Mouse (Mus musculus) embryonic facial prominence, embryonic 14.5 days (tissue): ENCODE measurements at regions not wholly inside any gene's neighbourhood (a gene's known extent, or its start where the extent isn't known, plus 50 kb on each side); places are given as distances from the start of the nearest gene placed in this dataset.

ENCODE experiments used
- ATAC-seq: fragments of 200-750 bp; cut with Nextera tagmentation; 2 replicates; pipeline ENCODE4 v1.8.0; 2017; ENCODE audit warnings: low read depth, moderate number of reproducible peaks, moderate TSS enrichment
- DNase-seq: peaks from one replicate; pipeline ENCODE4 v3.0.0-alpha.2; 2015; ENCODE audit warnings: low spot score
- H3K27ac ChIP-seq: fragments of 300-500 bp; sonication (generic); replicated peaks from 2 replicates; pipeline ENCODE4 v1.5.1; 2014; ENCODE audit warnings: low read depth, mild to moderate bottlenecking, low read length, moderate library complexity
- H3K27me3 ChIP-seq: fragments of 300-500 bp; sonication (generic); replicated peaks from 2 replicates; pipeline ENCODE4 v1.6.1; 2014; ENCODE audit warnings: low read length; ENCODE audit not compliant: control insufficient read depth, insufficient read depth
- H3K36me3 ChIP-seq: fragments of 300-500 bp; sonication (generic); 2 replicates; pipeline ENCODE4 v1.6.1; 2014; ENCODE audit warnings: low read length, mixed read lengths; ENCODE audit not compliant: control insufficient read depth, insufficient read depth
- H3K4me1 ChIP-seq: fragments of 300-500 bp; sonication (generic); 2 replicates; pipeline ENCODE4 v1.6.1; 2014; ENCODE audit warnings: antibody characterized with exemption, low read length; ENCODE audit not compliant: control insufficient read depth, insufficient read depth
- H3K4me2 ChIP-seq: fragments of 300-500 bp; sonication (generic); 2 replicates; pipeline ENCODE4 v1.6.1; 2014; ENCODE audit warnings: low read depth, mild to moderate bottlenecking, low read length, moderate library complexity, mixed read lengths
- H3K4me3 ChIP-seq: fragments of 300-500 bp; sonication (generic); 2 replicates; pipeline ENCODE4 v1.5.1; 2014; ENCODE audit warnings: low read depth, mild to moderate bottlenecking, low read length
- H3K9ac ChIP-seq: fragments of 300-500 bp; sonication (generic); 2 replicates; pipeline ENCODE4 v1.6.1; 2014; ENCODE audit warnings: low read depth, mild to moderate bottlenecking, low read length, moderate library complexity, mixed read lengths
- H3K9me3 ChIP-seq: fragments of 300-500 bp; sonication (generic); 2 replicates; pipeline ENCODE4 v1.6.1; 2016; ENCODE audit warnings: low read length; ENCODE audit not compliant: control insufficient read depth
- WGBS: fragments of 180-500 bp; shearing (Covaris S2); extraction: QIAGEN DNeasy Blood & Tissue Kit; methylation state at CpG from one replicate; pipeline ENCODE4 v1.1.7; 2014; 5-methylcytosine and 5-hydroxymethylcytosine counted together

DNA sequence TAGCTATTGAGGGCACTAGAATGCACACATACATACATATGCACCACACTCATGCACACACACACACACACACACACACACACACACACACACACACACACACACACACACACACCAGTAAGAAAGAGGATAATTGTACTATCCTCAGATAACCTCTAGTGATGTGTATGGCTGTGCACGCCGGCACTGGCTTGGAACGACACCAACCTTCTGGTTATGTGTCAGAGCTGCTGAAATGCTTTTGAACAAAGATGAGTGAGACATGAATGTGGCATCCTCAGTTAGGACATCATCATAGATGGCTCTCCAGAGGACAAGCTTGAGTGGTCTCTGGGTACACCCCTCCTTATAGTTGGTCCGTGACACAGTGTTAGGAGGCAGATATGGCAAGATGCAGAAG is 173.0 kb upstream of the 3110018I06Rik start:
- no peak overlapping the region for H3K9ac ChIP-seq
- DNase-seq = no peak
- no peak overlapping the region for H3K4me2 ChIP-seq
- no peaks in the 10 kb centered on the region for H3K36me3 ChIP-seq
- H3K9me3 ChIP-seq = no peaks in the 10 kb centered on the region
- H3K4me3 ChIP-seq = no peak overlapping the region
- no peak for ATAC-seq
- H3K4me1 ChIP-seq = no peaks in the 10 kb centered on the region
- no peak overlapping the region for H3K27ac ChIP-seq
- no peaks in the 10 kb centered on the region; the same call in 1 of the 2 replicates for H3K27me3 ChIP-seq
- WGBS = 93% methylated on average over 4 of the region's 4 CpGs

DNA sequence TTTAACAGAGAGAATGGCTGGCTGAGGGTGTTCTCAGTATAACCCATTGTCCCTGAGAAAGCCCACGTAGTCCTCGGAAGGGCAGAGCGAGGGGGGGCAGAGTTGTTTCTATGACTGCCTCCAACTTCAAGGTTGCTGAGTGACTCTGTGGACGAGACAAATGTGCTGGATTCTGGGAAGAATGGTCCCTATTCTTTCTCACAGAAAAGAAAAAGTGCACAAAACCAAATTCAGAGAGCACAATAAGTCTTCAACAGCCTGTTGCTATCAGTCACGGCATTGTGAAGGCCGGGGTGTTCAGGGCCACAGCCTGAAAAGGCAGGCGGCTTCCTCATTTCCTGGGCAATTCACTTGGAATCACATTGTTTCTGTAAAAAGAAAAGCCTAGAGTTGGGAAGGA is 165.6 kb upstream of the 3110018I06Rik start:
- DNase-seq = no peak
- WGBS = 71% methylated on average over 7 of the region's 7 CpGs
- Histone ChIP-seq H3K4me2 (no peak overlapping the region), H3K27me3 (no peaks in the 10 kb centered on the region; the same call in 1 of the 2 replicates), H3K4me3 (no peak overlapping the region), H3K9ac (no peak overlapping the region), H3K27ac (no peak overlapping the region), H3K9me3 (0 out of 2 replicates have a peak, but pooled peaks cover 3% of the 10 kb centered on the region), H3K4me1 (no peaks in the 10 kb centered on the region), H3K36me3 (no peaks in the 10 kb centered on the region)
- no peak for ATAC-seq

DNA sequence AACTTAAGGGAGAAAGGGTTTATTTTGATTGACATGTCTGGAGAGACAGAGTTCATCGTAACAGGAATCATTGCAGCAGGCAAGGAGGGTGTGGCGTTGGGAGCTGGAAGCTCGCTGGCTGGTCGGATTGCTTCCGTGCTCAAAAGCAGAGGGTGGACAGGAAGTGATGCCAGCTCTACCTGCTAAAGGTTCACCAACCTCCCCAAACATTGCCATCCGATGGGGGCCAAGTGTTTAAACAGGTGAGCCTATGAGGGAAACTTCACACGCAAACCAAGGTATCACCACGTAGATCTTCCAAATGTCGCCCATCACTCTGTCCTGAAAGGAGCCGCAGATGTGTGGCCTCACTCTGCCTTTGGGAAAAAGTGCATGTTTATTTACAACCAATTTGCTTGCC is 162.3 kb upstream of the 3110018I06Rik start:
- Histone ChIP-seq H3K4me2 (no peak overlapping the region), H3K9me3 (0 out of 2 replicates have a peak, but pooled peaks cover 3% of the 10 kb centered on the region), H3K27me3 (no peaks in the 10 kb centered on the region), H3K27ac (no peak overlapping the region), H3K4me3 (no peak overlapping the region), H3K4me1 (peaks cover 9% of the 10 kb centered on the region; the same call in 1 of the 2 replicates), H3K9ac (no peak overlapping the region), H3K36me3 (no peaks in the 10 kb centered on the region)
- 91% methylated on average over 10 of the region's 10 CpGs for WGBS
- no peak for ATAC-seq
- DNase-seq = no peak

DNA sequence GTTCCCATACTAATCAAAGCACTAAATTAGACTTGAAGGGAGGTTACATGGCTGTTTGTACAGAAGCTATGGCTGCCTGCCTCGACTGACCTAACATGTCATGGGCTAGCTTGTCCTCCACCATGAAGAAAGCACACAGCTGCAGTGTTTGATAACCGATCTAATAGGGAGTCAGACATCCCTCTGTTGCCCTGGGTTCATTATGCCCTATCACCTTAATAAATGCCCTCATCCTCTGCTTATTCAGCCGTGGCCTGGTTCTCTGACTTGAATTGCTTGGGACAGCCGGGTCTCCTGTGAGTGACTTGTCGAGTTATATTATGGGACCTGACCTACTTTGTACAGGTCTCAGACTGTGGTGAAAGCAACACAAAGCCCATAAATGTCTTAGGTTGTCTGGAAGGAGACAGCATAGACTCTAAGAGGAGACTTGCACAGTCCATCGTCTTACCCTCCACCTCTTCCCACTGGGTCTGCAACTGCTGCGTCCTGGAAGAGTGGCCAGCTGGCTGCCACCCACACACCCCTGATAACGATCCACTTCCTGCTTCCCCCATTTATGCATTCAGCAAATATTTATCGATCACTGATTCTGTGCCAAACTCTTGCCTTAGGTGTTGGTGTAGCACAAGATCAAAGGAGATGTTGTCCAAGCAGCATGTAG is 161.2 kb upstream of the 3110018I06Rik start:
- H3K27ac ChIP-seq = no peak overlapping the region
- DNase-seq = no peak
- 75% methylated on average over 9 of the region's 9 CpGs for WGBS

DNA sequence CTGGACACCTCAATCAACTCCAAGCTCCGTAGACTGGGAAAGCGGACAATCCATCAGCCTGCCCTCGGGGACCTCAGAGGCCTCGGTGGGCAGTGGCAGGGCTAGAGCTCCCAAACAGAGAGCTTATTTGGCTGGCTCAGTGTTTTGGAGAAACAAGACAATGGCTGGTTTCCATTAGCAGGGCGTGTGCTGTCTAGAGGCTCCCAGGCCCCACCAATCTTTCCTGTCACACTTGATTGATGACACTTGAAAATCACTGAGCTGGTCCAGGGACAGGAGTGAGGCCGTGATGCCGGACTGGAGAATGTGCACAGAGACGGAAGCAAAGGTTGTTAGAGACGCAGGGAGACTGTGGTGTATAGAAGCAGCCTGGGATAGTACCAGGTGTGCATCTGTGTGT is 159.4 kb upstream of the 3110018I06Rik start:
- DNase-seq (no peak), ATAC-seq (no peak)
- no peaks in the 10 kb centered on the region; the same call in 1 of the 2 replicates for H3K27me3 ChIP-seq
- WGBS = 20% methylated on average over 9 of the region's 9 CpGs
- 0 out of 2 replicates have a peak, but pooled peaks cover 3% of the 10 kb centered on the region for H3K9me3 ChIP-seq
- H3K4me3 ChIP-seq = no peak overlapping the region
- no peak overlapping the region for H3K9ac ChIP-seq
- H3K4me1 ChIP-seq = peaks cover 9% of the 10 kb centered on the region; the same call in 1 of the 2 replicates
- H3K36me3 ChIP-seq = no peaks in the 10 kb centered on the region
- no peak overlapping the region for H3K4me2 ChIP-seq
- no peak overlapping the region for H3K27ac ChIP-seq

More for the DNA sequence above, 161.2 kb upstream of the 3110018I06Rik start:
- 0 out of 2 replicates have a peak, but pooled peaks cover 3% of the 10 kb centered on the region for H3K9me3 ChIP-seq
- H3K36me3 ChIP-seq = no peaks in the 10 kb centered on the region
- H3K4me1 ChIP-seq = peaks cover 9% of the 10 kb centered on the region; the same call in 1 of the 2 replicates
- no peak overlapping the region for H3K4me3 ChIP-seq
- no peak overlapping the region for H3K9ac ChIP-seq
- no peaks in the 10 kb centered on the region; the same call in 1 of the 2 replicates for H3K27me3 ChIP-seq
- no peak overlapping the region for H3K4me2 ChIP-seq
- ATAC-seq = no peak

DNA sequence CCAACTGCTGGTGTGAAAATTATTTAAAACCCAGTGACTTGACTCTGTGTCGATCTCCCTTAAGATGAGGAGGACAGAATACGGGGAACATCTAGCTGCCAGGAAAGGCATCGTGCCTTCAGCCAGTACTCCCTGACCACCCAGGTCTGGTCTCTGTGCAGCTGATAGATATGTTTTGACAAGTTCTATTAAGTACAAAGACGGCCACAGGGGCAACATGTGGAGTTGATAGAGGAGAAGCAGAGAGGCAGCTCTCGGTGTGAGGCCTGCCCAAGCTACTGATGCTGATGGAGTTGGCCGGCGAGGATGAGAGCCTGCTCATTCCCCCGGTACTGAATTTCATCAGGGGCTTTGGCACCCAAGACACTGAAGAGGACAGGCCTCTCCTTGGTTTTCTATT is 154.1 kb upstream of the 3110018I06Rik start:
- DNase-seq (peak; percentile 28), ATAC-seq (no peak)
- H3K36me3 ChIP-seq = no peaks in the 10 kb centered on the region
- WGBS = 32% methylated on average over 8 of the region's 8 CpGs
- H3K27ac ChIP-seq = no peak overlapping the region
- no peak overlapping the region for H3K9ac ChIP-seq
- H3K27me3 ChIP-seq = no peaks in the 10 kb centered on the region; the same call in 1 of the 2 replicates
- no peak overlapping the region for H3K4me3 ChIP-seq
- H3K4me1 ChIP-seq = peaks cover 8% of the 10 kb centered on the region; the same call in 1 of the 2 replicates
- no peaks in the 10 kb centered on the region for H3K9me3 ChIP-seq
- H3K4me2 ChIP-seq = no peak overlapping the region

DNA sequence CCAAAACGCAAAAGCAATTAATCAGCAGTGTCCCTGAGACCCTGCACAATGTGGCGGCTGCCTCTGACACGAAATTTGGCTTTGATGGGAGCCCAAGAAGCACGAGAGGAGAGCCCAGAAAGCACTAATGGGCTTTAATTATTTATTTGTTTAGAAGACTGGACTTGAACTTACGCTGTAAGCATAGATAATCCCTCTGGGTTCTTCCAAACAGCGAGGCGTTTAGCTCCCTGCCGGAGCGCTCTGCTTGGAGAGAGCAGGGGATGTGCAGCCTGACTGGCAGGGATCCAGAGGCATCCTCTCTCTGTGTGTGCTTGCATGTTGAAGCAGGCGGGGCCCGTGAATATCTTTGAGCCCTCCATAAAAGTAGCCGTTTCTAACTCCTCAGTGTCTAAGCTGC is 153.3 kb upstream of the 3110018I06Rik start:
- H3K4me1 ChIP-seq = peaks cover 4% of the 10 kb centered on the region; the same call in 1 of the 2 replicates
- 46% methylated on average over 12 of the region's 12 CpGs for WGBS
- peak; percentile 53 for ATAC-seq

DNA sequence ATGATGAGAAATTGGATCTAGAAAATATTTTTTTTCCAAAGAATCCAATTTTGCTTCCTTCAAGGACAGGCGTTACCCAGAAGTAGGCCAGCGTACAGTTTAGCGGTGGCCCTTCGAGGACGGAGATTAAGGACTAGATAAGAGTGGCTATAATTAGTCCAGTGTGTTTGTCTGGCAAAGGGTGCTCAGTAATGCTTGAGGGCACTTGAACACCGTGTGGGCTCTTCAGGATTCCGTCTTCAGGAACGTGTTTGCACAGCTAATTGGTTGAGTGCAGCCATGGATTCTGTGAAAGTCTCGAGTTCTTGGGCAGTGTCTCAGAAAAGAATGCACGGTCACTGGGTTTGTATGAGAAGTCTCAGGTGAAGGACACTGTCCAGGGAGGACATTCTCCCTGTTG is 149.7 kb upstream of the 3110018I06Rik start:
- WGBS = 61% methylated on average over 10 of the region's 10 CpGs

More for the DNA sequence above, 153.3 kb upstream of the 3110018I06Rik start:
- Histone ChIP-seq H3K9ac (no peak overlapping the region), H3K27me3 (no peaks in the 10 kb centered on the region; the same call in 1 of the 2 replicates), H3K4me3 (no peak overlapping the region), H3K27ac (no peak overlapping the region), H3K4me2 (no peak overlapping the region), H3K9me3 (no peaks in the 10 kb centered on the region), H3K36me3 (no peaks in the 10 kb centered on the region)
- peak; percentile 90 for DNase-seq

DNA sequence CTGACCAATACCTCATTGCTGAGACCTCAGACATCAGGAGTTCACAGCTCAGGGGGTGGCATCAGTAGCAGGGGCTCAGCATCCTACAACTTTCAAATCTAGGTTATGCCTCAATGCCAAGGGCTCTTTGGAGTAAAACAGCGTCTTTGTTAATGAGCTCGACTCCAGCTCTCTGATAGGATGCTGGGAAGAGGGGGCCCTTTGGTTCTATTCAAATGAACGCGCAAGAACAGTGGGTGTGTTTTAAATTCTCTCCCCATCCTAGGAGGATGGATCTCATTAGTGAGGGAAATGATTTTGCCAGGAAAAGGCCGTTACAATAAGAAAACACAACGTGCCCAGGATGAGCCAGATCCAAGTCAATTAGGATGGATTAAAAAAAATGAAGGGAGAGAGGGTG is 132.2 kb upstream of the 3110018I06Rik start:
- Histone ChIP-seq H3K27ac (no peak overlapping the region), H3K36me3 (no peaks in the 10 kb centered on the region), H3K4me1 (no peaks in the 10 kb centered on the region), H3K9ac (no peak overlapping the region), H3K4me3 (no peak overlapping the region), H3K4me2 (no peak overlapping the region), H3K9me3 (no peaks in the 10 kb centered on the region), H3K27me3 (no peaks in the 10 kb centered on the region)
- no peak for DNase-seq
- no peak for ATAC-seq
- 46% methylated on average over 6 of the region's 6 CpGs for WGBS

More for the DNA sequence above, 149.7 kb upstream of the 3110018I06Rik start:
- Histone ChIP-seq H3K36me3 (no peaks in the 10 kb centered on the region), H3K4me2 (no peak overlapping the region), H3K4me1 (peaks cover 4% of the 10 kb centered on the region; the same call in 1 of the 2 replicates), H3K9me3 (no peaks in the 10 kb centered on the region), H3K27ac (no peak overlapping the region), H3K4me3 (no peak overlapping the region), H3K9ac (no peak overlapping the region), H3K27me3 (no peaks in the 10 kb centered on the region)
- ATAC-seq (no peak), DNase-seq (no peak)
